Mouse (Mus musculus) testis, postnatal 14 days (tissue): ENCODE measurements at regions not wholly inside any gene's neighbourhood (a gene's known extent, or its start where the extent isn't known, plus 50 kb on each side); places are given as distances from the start of the nearest gene placed in this dataset.

Experiments
- DNase-seq: peaks from one replicate; pipeline ENCODE4 v3.0.0; 2021; ENCODE audit warnings: low spot score

DNA sequence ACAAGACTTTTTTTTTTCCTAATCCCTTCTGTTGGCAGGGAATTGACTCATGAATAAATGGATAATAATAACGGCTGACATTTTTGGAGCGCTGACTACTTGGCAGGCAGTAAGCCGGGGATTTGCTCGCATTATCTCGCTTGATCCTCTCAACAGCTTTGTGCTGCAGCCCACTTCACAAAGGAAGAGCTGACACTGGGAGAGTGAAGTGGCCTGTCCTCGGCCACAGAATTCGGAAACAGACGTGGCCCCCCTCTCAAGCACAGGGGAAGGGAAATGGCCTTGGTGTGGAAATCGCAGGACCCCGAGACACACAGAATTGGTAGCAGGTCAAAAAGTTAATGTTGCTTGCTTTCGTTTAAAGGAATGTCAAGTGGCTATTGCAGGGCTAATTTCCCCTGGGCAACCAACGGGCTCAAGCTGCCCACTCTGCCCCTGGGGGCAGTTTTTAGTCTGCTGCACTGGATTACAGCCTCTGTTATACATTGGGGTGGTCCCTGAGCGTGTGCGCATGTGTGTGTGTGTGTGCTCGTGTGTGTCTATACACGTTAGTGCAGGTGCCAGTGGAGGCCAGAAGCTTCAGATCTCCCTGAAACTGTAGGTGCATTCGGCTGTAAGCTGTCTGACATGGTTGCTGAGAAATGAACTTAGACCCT, 483.1 kb downstream of the Plcl1 start:
- DNase-seq: no peak

- no peak for DNase-seq
Measured at GRCm38 (mm10) chr1:55890511-55891151, 484.9 kb downstream of the Plcl1 start.

GRCm38 (mm10) chr1:55891894-55892293, 486.2 kb downstream of the Plcl1 start:
- no peak for DNase-seq

GRCm38 (mm10) chr1:55897572-55897971, 491.9 kb downstream of the Plcl1 start:
- no peak for DNase-seq

DNA sequence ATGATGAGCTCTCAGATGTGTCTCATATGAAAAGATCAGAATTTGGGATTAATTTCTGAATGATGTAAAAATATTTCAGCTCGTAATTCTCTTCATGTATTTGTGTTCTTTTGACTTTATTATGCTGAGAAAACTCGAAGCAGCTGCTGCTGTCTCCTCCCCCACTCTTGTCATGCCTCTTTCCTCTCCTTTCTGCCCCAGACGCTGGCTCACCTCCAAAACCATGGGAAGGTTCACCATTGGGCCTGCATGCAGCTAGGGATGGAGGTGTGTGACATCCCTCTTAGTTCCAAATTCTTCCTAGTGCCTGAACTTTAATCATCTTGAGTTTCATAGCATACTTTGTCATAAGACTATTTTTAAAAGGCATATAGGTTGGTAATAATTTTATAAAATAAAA, 492.3 kb downstream of the Plcl1 start:
- no peak for DNase-seq

DNA sequence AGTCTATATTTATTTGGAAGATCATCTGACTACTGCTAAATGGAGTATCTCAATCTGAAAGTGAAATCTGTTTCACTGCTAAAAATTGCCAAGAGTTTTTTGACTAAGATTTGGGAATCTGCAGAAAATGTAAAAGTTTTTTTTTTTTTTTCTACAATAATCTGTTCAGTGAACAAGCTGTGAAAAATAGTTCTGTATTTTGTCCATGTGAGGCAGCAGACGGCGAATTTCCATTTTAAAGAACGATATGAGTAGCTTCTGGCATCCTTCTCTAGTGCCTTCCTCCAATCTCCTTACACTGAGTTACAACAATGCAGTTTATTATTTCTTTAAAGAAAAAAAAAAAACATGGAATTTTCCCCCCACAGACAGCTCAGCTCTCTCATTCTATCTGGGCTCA, 494.3 kb downstream of the Plcl1 start:
- no peak for DNase-seq

DNA sequence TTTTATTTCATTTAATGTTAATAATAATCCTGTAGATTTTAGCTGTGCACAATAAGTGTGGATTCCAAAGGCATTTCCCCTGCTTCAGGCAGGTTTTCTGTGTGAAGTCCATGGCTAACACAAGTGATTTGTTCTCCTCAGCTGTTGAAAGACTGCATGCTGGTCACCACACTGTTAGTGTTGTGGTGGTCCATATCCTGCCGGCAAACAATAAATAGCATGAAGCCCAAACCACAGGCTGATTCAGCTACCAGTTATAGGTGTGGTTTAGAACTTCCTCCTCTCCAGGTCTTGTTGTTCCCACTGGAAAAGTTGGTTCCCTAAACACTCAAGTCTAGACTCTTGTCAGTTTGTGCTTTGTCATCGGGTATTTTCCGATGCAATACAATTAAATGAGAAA, 497.5 kb downstream of the Plcl1 start:
- no peak for DNase-seq

- DNase-seq: no peak
Measured at GRCm38 (mm10) chr1:55904571-55904970, 498.9 kb downstream of the Plcl1 start.

DNA sequence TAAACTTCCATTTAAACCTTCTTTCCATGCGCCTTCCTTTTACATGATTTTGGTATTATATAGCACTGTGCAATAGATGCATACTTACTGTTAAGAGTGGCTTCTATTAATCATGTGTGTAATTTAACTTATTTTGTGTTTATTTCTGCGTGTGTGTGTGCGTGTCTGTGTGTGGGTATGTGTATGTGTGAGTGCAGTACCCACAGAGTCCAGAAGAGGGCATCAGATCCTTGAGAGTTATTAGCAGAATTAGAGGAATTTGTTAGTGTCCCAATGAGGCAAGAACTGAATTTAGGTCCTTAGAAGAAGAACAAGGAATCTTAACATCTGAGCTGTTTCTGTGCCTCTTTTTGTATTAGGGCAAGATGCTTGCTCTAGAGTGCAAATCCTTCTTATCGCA, 499.5 kb downstream of the Plcl1 start:
- DNase-seq: no peak

DNA sequence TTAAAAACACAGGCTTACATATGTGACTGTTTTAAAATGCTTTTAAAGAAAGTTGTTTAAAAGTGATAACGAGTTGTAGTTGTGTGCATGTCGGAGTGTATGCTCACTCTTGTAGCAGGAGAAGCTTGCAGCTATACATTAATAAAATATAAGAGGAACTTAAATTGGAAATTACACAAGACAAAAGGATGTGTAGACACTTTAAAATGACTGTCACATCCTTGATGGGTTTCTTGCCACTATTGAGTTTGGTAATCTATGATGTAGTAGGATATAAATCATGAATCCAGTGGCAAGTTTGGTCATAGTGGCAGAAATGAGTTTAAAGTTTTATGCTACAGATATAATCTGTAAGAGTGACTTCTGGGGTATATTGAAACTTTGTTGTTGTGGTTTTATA, 504.3 kb downstream of the Plcl1 start:
- no peak for DNase-seq

- DNase-seq: no peak
Measured at GRCm38 (mm10) chr1:55914284-55914683, 508.6 kb downstream of the Plcl1 start.

DNA sequence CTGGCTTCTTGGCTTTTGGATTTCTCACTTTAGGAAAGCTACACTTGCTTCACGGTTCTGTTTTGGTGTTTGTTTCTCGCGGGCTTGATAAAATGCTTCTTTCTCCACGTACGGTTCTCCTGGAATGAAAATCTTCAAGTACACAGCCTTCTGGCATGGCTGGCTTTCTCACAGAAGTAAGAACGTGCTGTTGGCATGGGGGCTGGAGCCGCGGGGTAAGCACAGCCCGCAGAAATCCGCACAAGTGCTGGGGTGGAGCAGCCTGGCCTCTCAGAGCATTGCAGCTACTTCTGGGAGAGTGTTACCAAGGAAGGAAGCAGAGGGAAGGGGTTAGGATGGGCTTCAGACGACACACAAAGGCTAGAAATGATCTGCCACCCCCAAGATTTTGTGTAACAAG, 510.2 kb downstream of the Plcl1 start:
- no peak for DNase-seq

GRCm38 (mm10) chr1:55919516-55919915, 513.8 kb downstream of the Plcl1 start:
- no peak for DNase-seq

GRCm38 (mm10) chr1:55946786-55947549, 541.2 kb downstream of the Plcl1 start:
- no peak for DNase-seq

DNA sequence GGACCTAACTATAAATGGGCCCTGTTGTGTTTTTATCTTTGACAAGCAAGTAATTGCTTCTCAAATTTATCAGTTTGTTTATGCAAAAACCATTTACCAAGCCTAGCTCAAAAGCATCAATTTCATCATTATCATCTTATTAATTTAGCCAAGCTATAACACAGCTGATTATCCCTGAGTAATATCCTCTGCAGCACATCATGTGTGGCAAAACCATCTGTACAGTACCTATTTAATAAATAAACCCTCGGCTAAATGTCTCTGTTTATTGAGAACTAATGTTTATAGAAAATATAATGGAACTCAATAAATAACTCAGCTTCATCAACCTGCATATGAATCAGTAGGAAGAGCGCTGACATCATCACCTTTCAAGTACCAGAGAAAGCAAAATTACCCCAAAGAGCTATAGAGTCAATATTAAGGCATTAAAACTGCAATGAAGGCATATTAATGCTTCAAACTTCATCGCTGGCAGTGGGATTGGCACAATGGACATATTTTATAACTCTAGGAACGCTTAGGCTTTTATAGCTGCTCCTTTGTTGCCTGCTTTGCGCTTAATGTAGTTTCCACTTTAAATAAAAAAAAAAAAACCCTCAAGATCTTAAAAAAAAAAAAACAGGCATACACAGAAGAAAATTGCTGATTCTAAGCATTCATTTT, 542.0 kb downstream of the Plcl1 start:
- no peak for DNase-seq

DNA sequence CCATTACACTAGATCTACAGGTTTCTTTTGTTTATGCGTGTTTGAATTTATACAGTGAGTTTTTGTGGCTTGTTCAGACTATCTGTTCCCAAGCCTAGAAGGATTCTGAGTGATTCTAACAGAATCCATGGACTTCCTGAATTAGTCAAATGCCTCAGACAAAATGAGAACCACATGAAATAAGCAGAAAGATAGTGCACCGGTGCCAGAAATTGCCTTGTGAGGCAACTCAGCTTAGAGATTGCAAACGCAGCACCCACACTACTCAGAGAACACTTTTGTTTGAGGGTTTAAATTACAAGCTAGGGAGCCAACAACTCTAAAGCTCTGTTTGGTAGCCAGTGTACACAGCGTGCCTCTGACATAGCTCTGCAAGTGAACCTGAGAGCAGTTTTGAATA, 543.9 kb downstream of the Plcl1 start:
- DNase-seq: no peak

- no peak for DNase-seq
Measured at GRCm38 (mm10) chr1:55957804-55958445, 552.2 kb downstream of the Plcl1 start.

- peak; percentile 39 for DNase-seq
Measured at GRCm38 (mm10) chr1:55960291-55960690, 554.6 kb downstream of the Plcl1 start.

GRCm38 (mm10) chr1:55963867-55964266, 558.1 kb downstream of the Plcl1 start:
- DNase-seq: no peak

- DNase-seq: no peak
Measured at GRCm38 (mm10) chr1:55966273-55966672, 560.6 kb downstream of the Plcl1 start.

GRCm38 (mm10) chr1:55967869-55968268, 562.1 kb downstream of the Plcl1 start:
- DNase-seq: no peak

GRCm38 (mm10) chr1:55977796-55978195, 572.1 kb downstream of the Plcl1 start:
- no peak for DNase-seq
